ENCODE assay signal across 27 mouse cellular contexts in genomic region chr15:101161534-101161933, GRCm38 (mm10). TPM values are rescaled to one million over a fixed set of nuclear protein-coding genes. Genes with fewer than 3 reads are reported as not detected.
DNase-seq lines count a peak whose midpoint lies in the region; ATAC-seq and TF ChIP-seq lines count a peak whose summit lies in the region.
"Had no signal": no experiment of that assay in that cellular context is flagged by ENCODE, and none has a peak within 500 bp of the region (broad histone marks: within the 10 kb centered on the region; RNA-seq: fewer than 3 reads in every experiment).

No protein-coding gene starts in this region.

- TF ChIP-seq POLR2A in small intestine, adult 2 months (IDR thresholded peaks at IDR 0.05; ENCODE audit: low read depth, low read length): no peak

- no peaks in the 10 kb centered on the region for H3K9me3 ChIP-seq in forebrain, embryonic 15.5 days
- no peaks in the 10 kb centered on the region for H3K9me3 ChIP-seq in forebrain, embryonic 14.5 days (replicated peaks; ENCODE audit: control insufficient read depth, low read length)
- H3K9me3 ChIP-seq in liver, embryonic 12.5 days (replicated peaks): no peaks in the 10 kb centered on the region; the same call in 1 of the 2 replicates
- H3K9me3 ChIP-seq: liver, embryonic 15.5 days had no signal

- ATAC-seq in forebrain, embryonic 15.5 days (replicated peaks): no peak
- no peak for ATAC-seq in forebrain, embryonic 14.5 days
- ATAC-seq in liver, embryonic 12.5 days: no peak

- no peak overlapping the region for H3K4me2 ChIP-seq in forebrain, embryonic 15.5 days (replicated peaks)
- H3K4me2 ChIP-seq in forebrain, embryonic 14.5 days (ENCODE audit: low read length): no peak overlapping the region
- no peak overlapping the region for H3K4me2 ChIP-seq in liver, embryonic 12.5 days
- H3K4me2 ChIP-seq: liver, embryonic 15.5 days; midbrain, embryonic 12.5 days had no signal

- no peak for DNase-seq in forebrain, embryonic 14.5 days (ENCODE audit: low spot score)
- DNase-seq in urinary bladder, postnatal 36 days (ENCODE audit: low spot score in 2 of 2): peak; percentile 68 to 70
- DNase-seq in urinary bladder, adult 2 months (ENCODE audit: low spot score): no peak
- DNase-seq in layer of hippocampus, postnatal 36 days: no peak
- DNase-seq: adrenal gland, postnatal 36 days; cerebellum, adult 11-12 months; cerebellum, postnatal 14 days; gastrocnemius, postnatal 10 days; heart, adult 11 months; heart, postnatal 36 days; kidney, adult 8-10 months; kidney, postnatal 14 days; spleen, adult 18-20 months had no signal

- TF ChIP-seq CTCF in small intestine, adult 2 months (IDR thresholded peaks at IDR 0.05; ENCODE audit: extremely low read depth, insufficient read length, insufficient replicate concordance, low read depth, low read length): no peak

- no peak overlapping the region for H3K9ac ChIP-seq in forebrain, embryonic 15.5 days (replicated peaks)
- H3K9ac ChIP-seq in forebrain, embryonic 14.5 days (ENCODE audit: low read length): no peak overlapping the region
- no peak overlapping the region for H3K9ac ChIP-seq in liver, embryonic 12.5 days
- H3K9ac ChIP-seq: limb, embryonic 12.5 days; liver, embryonic 15.5 days; midbrain, embryonic 12.5 days had no signal

- 69% methylated on average over 7 of the region's 7 CpGs for WGBS in forebrain, embryonic 15.5 days
- 67% methylated on average over 7 of the region's 7 CpGs for WGBS in forebrain, embryonic 14.5 days
- 25% methylated on average over 7 of the region's 7 CpGs for WGBS in small intestine, adult 2 months
- 68% methylated on average over 7 of the region's 7 CpGs for WGBS in liver, embryonic 12.5 days (ENCODE audit: insufficient replicate concordance)

- no peaks in the 10 kb centered on the region for H3K36me3 ChIP-seq in forebrain, embryonic 15.5 days
- H3K36me3 ChIP-seq in forebrain, embryonic 14.5 days (ENCODE audit: control insufficient read depth, insufficient read depth, low read length): no peaks in the 10 kb centered on the region
- H3K36me3 ChIP-seq in small intestine, adult 2 months (ENCODE audit: control insufficient read depth, insufficient read depth, low read length): no peaks in the 10 kb centered on the region
- no peaks in the 10 kb centered on the region for H3K36me3 ChIP-seq in liver, embryonic 12.5 days
- H3K36me3 ChIP-seq: limb, embryonic 12.5 days; liver, embryonic 15.5 days; midbrain, embryonic 12.5 days had no signal

- H3K27me3 ChIP-seq in forebrain, embryonic 15.5 days: no peaks in the 10 kb centered on the region
- no peaks in the 10 kb centered on the region for H3K27me3 ChIP-seq in forebrain, embryonic 14.5 days (replicated peaks; ENCODE audit: control insufficient read depth, insufficient read depth, low read length)
- no peaks in the 10 kb centered on the region for H3K27me3 ChIP-seq in small intestine, adult 2 months (ENCODE audit: control insufficient read depth, insufficient read depth, low read length)
- peaks cover 4% of the 10 kb centered on the region for H3K27me3 ChIP-seq in liver, embryonic 12.5 days (replicated peaks)
- H3K27me3 ChIP-seq: liver, embryonic 15.5 days had no signal

- peaks cover 50% of the 10 kb centered on the region for H3K4me1 ChIP-seq in forebrain, embryonic 15.5 days
- H3K4me1 ChIP-seq in forebrain, embryonic 14.5 days (ENCODE audit: control insufficient read depth, insufficient read depth, low read length): peaks cover 47% of the 10 kb centered on the region
- H3K4me1 ChIP-seq in small intestine, adult 2 months (ENCODE audit: control insufficient read depth, insufficient read depth, insufficient read length, low read length): peaks cover 20% of the 10 kb centered on the region
- peaks cover 29% of the 10 kb centered on the region for H3K4me1 ChIP-seq in liver, embryonic 12.5 days

- peak overlapping the region; percentile 82 for H3K27ac ChIP-seq in forebrain, embryonic 15.5 days (replicated peaks)
- no peak overlapping the region; the same call in 1 of the 2 replicates for H3K27ac ChIP-seq in forebrain, embryonic 14.5 days (ENCODE audit: low read depth, low read length)
- H3K27ac ChIP-seq in small intestine, adult 2 months (ENCODE audit: insufficient read depth, low read depth, low read length): peak overlapping the region; percentile 20
- no peak overlapping the region for H3K27ac ChIP-seq in liver, embryonic 12.5 days
- H3K27ac ChIP-seq: liver, embryonic 15.5 days had no signal

- H3K4me3 ChIP-seq in forebrain, embryonic 15.5 days: no peak overlapping the region
- no peak overlapping the region for H3K4me3 ChIP-seq in forebrain, embryonic 14.5 days (ENCODE audit: low read depth, low read length)
- no peak overlapping the region for H3K4me3 ChIP-seq in small intestine, adult 2 months (ENCODE audit: low read depth, low read length)
- H3K4me3 ChIP-seq in liver, embryonic 12.5 days: no peak overlapping the region
- H3K4me3 ChIP-seq: erythroblast, embryonic 14.5 days; limb, embryonic 12.5 days; liver, embryonic 15.5 days; midbrain, embryonic 12.5 days; myocyte had no signal

RNA-seq across cellular contexts. Expression of gene Acvr1b, which starts 12.3 kb away (rescaled TPM):
- polyA plus RNA-seq in forebrain, embryonic 15.5 days (2015; fragmentation: Nextera tagmentation; extraction: Ambion mirVana): 22.6 and 22.8 TPM in 2 replicates
- 24.7 and 33.5 TPM in 2 replicates for polyA plus RNA-seq in forebrain, embryonic 14.5 days (2014; fragmentation: Nextera tagmentation; extraction: Ambion mirVana)
- polyA plus RNA-seq in urinary bladder, adult 2 months (2012; rRNA removed): 24.8 and 27.1 TPM in 2 replicates
- 21.5 and 46.0 TPM in 2 replicates for polyA plus RNA-seq in small intestine, adult 2 months (2012; rRNA removed)
- polyA plus RNA-seq in liver, embryonic 12.5 days (2016; fragmentation: Nextera tagmentation; extraction: Ambion mirVana): 1.9 and 2.2 TPM in 2 replicates
- total RNA-seq in layer of hippocampus, postnatal 36 days (2021): 10 to 100 TPM; 85.2 to 88.5 TPM

RNA-seq across cellular contexts. Expression of gene Acvrl1, which starts 33.2 kb away (rescaled TPM):
- 6.5 and 6.7 TPM in 2 replicates for polyA plus RNA-seq in forebrain, embryonic 15.5 days (2015; fragmentation: Nextera tagmentation; extraction: Ambion mirVana)
- 4.1 and 4.2 TPM in 2 replicates for polyA plus RNA-seq in forebrain, embryonic 14.5 days (2014; fragmentation: Nextera tagmentation; extraction: Ambion mirVana)
- polyA plus RNA-seq in urinary bladder, adult 2 months (2012; rRNA removed): 65.7 and 69.9 TPM in 2 replicates
- 19.6 and 35.5 TPM in 2 replicates for polyA plus RNA-seq in small intestine, adult 2 months (2012; rRNA removed)
- polyA plus RNA-seq in liver, embryonic 12.5 days (2016; fragmentation: Nextera tagmentation; extraction: Ambion mirVana): 1.8 TPM in 2 replicates
- total RNA-seq in layer of hippocampus, postnatal 36 days (2021): 1 to 10 TPM; 7.5 to 8.9 TPM
- polyA plus RNA-seq: erythroblast, embryonic 14.5 days had no signal

RNA-seq across cellular contexts. Expression of gene Ankrd33, which starts 46.0 kb away (rescaled TPM):
- not detected in 2 replicates for polyA plus RNA-seq in forebrain, embryonic 15.5 days (2015; fragmentation: Nextera tagmentation; extraction: Ambion mirVana)
- not detected in 2 replicates for polyA plus RNA-seq in forebrain, embryonic 14.5 days (2014; fragmentation: Nextera tagmentation; extraction: Ambion mirVana)
- not detected in 2 replicates for polyA plus RNA-seq in urinary bladder, adult 2 months (2012; rRNA removed)
- polyA plus RNA-seq in small intestine, adult 2 months (2012; rRNA removed): not detected in 2 replicates
- not detected in 2 replicates for polyA plus RNA-seq in liver, embryonic 12.5 days (2016; fragmentation: Nextera tagmentation; extraction: Ambion mirVana)
- total RNA-seq in layer of hippocampus, postnatal 36 days (2021): not detected
- total RNA-seq: CH12.LX; gastrocnemius, postnatal 10 days; heart, postnatal 36 days; MEL had no signal
- polyA plus RNA-seq: erythroblast, embryonic 14.5 days; heart, embryonic 14.5 days; hindbrain, embryonic 16.5 days; limb, embryonic 12.5 days; liver, embryonic 15.5 days; lung, embryonic 16.5 days; midbrain, embryonic 12.5 days; myocyte; neural tube, embryonic 14.5 days had no signal

Comparison
In these comparisons a context has a peak if more than half of its experiments do, and no peak if none do; other contexts are left out.
1. H3K27ac ChIP-seq: peak in forebrain, embryonic 15.5 days (single experiment) and small intestine, adult 2 months (single experiment); none in forebrain, embryonic 14.5 days (single experiment) and liver, embryonic 12.5 days (single experiment).
2. DNase-seq: peak in urinary bladder, postnatal 36 days (2 of 2); none in forebrain, embryonic 14.5 days (single experiment), urinary bladder, adult 2 months (single experiment) and layer of hippocampus, postnatal 36 days (0 of 2).